Mouse (Mus musculus) testis, adult 2 months (tissue): ENCODE measurements around the gene Slc2a10. TPM values are rescaled to one million over a fixed set of nuclear protein-coding genes. Genes with fewer than 3 reads are reported as not detected.

Source experiments
- H3K27ac ChIP-seq: fragments of 200-500 bp; 2 replicates; pipeline ENCODE4 v1.5.1; 2012; ENCODE audit warnings: low read depth, low read length; ENCODE audit not compliant: control insufficient read depth, insufficient read depth
- H3K27me3 ChIP-seq: fragments of 200-500 bp; 2 replicates; pipeline ENCODE4 v1.6.1; 2012; ENCODE audit warnings: mild to moderate bottlenecking, low read length, moderate library complexity; ENCODE audit not compliant: control insufficient read depth, insufficient read depth
- H3K36me3 ChIP-seq: fragments of 200-500 bp; 2 replicates; pipeline ENCODE4 v1.6.1; 2012; ENCODE audit warnings: mild to moderate bottlenecking, low read length; ENCODE audit not compliant: control insufficient read depth, insufficient read depth
- H3K4me1 ChIP-seq: fragments of 200-500 bp; 2 replicates; pipeline ENCODE4 v1.6.1; 2012; ENCODE audit warnings: low read length; ENCODE audit not compliant: control insufficient read depth, insufficient read depth
- H3K4me3 ChIP-seq: fragments of 200-500 bp; 2 replicates; pipeline ENCODE4 v1.5.1; 2012; ENCODE audit warnings: low read depth, mild to moderate bottlenecking, low read length, moderate library complexity, mixed read lengths; ENCODE audit not compliant: control insufficient read depth
- CTCF ChIP-seq: fragments of 200-500 bp; IDR thresholded peaks from 2 replicates; pipeline ENCODE4 v1.5.1; 2012; ENCODE audit warnings: low read depth, mild to moderate bottlenecking, inconsistent platforms, low read length, moderate library complexity; ENCODE audit not compliant: control insufficient read depth, insufficient read depth, insufficient replicate concordance
- POLR2A ChIP-seq: fragments of 200-500 bp; IDR thresholded peaks from 2 replicates; pipeline ENCODE4 v1.6.1; 2012; ENCODE audit warnings: low read depth, mild to moderate bottlenecking, inconsistent platforms, low read length, moderate library complexity; ENCODE audit not compliant: control insufficient read depth
- polyA plus RNA-seq: library from polyadenylated mRNA; depleted of rRNA; stranded (reverse); fragments of >200 nt; gene quantifications from 2 replicates; pipeline ENCODE4 v1.2.3, GENCODE M21; 2012; rRNA removed

Slc2a10 gene
- polyA plus RNA-seq, 1 experiment: 0.26 TPM

- no peaks in the 10 kb centered on the region for H3K36me3 ChIP-seq
- H3K4me3 ChIP-seq: peak overlapping the region; percentile 38
- TF ChIP-seq POLR2A (no peak), CTCF (no peak)
- peaks cover 6% of the 10 kb centered on the region for H3K4me1 ChIP-seq
- no peak overlapping the region for H3K27ac ChIP-seq
- H3K27me3 ChIP-seq: no peaks in the 10 kb centered on the region
These were observed 59.9 kb downstream of the Slc2a10 start for GRCm38 (mm10) chr2:165563298-165564058.

GRCm38 (mm10) chr2:165564101-165564500 is 60.5 kb downstream of the Slc2a10 start:
- no peaks in the 10 kb centered on the region for H3K36me3 ChIP-seq
- H3K4me3 ChIP-seq: no peak overlapping the region
- no peaks in the 10 kb centered on the region for H3K27me3 ChIP-seq
- no peak overlapping the region for H3K27ac ChIP-seq
- TF ChIP-seq CTCF (no peak), POLR2A (no peak)
- peaks cover 6% of the 10 kb centered on the region for H3K4me1 ChIP-seq

- Histone ChIP-seq H3K27ac (no peak overlapping the region), H3K36me3 (no peaks in the 10 kb centered on the region), H3K27me3 (no peaks in the 10 kb centered on the region), H3K4me1 (peaks cover 6% of the 10 kb centered on the region), H3K4me3 (no peak overlapping the region)
- TF ChIP-seq CTCF (no peak), POLR2A (no peak)
These were observed 61.0 kb downstream of the Slc2a10 start for GRCm38 (mm10) chr2:165564620-165565019.

- H3K4me1 ChIP-seq: peaks cover 6% of the 10 kb centered on the region
These were observed 63.3 kb downstream of the Slc2a10 start for GRCm38 (mm10) chr2:165566898-165567297.

GRCm38 (mm10) chr2:165567820-165568219 is 64.2 kb downstream of the Slc2a10 start:
- H3K4me1 ChIP-seq: peaks cover 6% of the 10 kb centered on the region
- no peaks in the 10 kb centered on the region for H3K36me3 ChIP-seq
- TF ChIP-seq POLR2A (no peak), CTCF (no peak)
- no peaks in the 10 kb centered on the region for H3K27me3 ChIP-seq
- H3K4me3 ChIP-seq: no peak overlapping the region
- no peak overlapping the region for H3K27ac ChIP-seq

More at GRCm38 (mm10) chr2:165566898-165567297, 63.3 kb downstream of the Slc2a10 start:
- Histone ChIP-seq H3K36me3 (no peaks in the 10 kb centered on the region), H3K27me3 (no peaks in the 10 kb centered on the region), H3K27ac (no peak overlapping the region), H3K4me3 (no peak overlapping the region)
- TF ChIP-seq POLR2A: no peak
- no peak for TF ChIP-seq CTCF

GRCm38 (mm10) chr2:165568911-165569310 is 65.3 kb downstream of the Slc2a10 start:
- no peaks in the 10 kb centered on the region; the same call in 1 of the 2 replicates for H3K4me1 ChIP-seq
- no peak overlapping the region for H3K27ac ChIP-seq
- H3K36me3 ChIP-seq: no peaks in the 10 kb centered on the region
- TF ChIP-seq CTCF (no peak), POLR2A (no peak)
- no peak overlapping the region for H3K4me3 ChIP-seq
- H3K27me3 ChIP-seq: no peaks in the 10 kb centered on the region

Other genes with a start within 250 kb of the Slc2a10 start
- gene Slc35c2, start 215.9 kb upstream of the Slc2a10 start, polyA plus RNA-seq: 55.2 and 58.7 TPM in 2 replicates
- gene Elmo2, start 177.3 kb upstream of the Slc2a10 start, polyA plus RNA-seq: 13.8 and 14.3 TPM in 2 replicates
- not detected in 2 replicates for gene Zfp663, start 135.1 kb upstream of the Slc2a10 start, polyA plus RNA-seq
- gene Zfp334, start 115.5 kb upstream of the Slc2a10 start, polyA plus RNA-seq: 0.99 and 1.1 TPM in 2 replicates
- gene Ocstamp, start 103.4 kb upstream of the Slc2a10 start, polyA plus RNA-seq: 0.07 and 0.08 TPM in 2 replicates
- 0.67 and 0.85 TPM in 2 replicates for gene Slc13a3, start 30.6 kb upstream of the Slc2a10 start, polyA plus RNA-seq
- gene Trp53rka, start 10.5 kb upstream of the Slc2a10 start, polyA plus RNA-seq: 8.0 and 9.2 TPM in 2 replicates
- 1.4 and 1.7 TPM in 2 replicates for gene Eya2, start 91.2 kb downstream of the Slc2a10 start, polyA plus RNA-seq